ENCODE assay signal across 15 mouse cellular contexts in the genomic region with DNA sequence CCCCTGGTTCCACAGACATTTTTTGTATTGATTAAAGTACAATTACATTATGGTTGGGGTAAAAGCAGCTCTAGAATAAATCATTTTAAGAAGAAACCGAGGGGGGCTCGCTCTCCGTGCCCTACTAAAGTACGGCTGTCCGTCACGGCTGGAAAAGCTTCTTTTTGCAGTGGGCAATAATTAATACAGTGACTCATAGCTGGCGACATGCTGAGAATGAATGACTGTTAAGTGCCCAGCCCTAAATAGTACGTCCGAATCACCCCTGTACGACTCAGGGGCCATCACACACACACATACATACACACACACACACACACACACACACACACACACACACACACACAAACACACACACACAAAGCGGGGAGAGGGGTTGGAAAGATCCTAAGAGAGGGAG.
"Had no signal": no experiment of that assay in that cellular context is flagged by ENCODE, and none has a peak within 500 bp of the region (broad histone marks: within the 10 kb centered on the region; RNA-seq: fewer than 3 reads in every experiment).

No protein-coding gene starts in this region.

- H3K9ac ChIP-seq: limb, embryonic 13.5 days; liver, embryonic 15.5 days had no signal

- ATAC-seq: lung, postnatal 0 days; midbrain, embryonic 16.5 days had no signal

- H3K27me3 ChIP-seq: limb, embryonic 13.5 days; liver, embryonic 15.5 days; megakaryocyte, embryonic 14.5 days had no signal

- H3K27ac ChIP-seq: layer of hippocampus, adult 2 months; limb, embryonic 13.5 days; liver, embryonic 15.5 days had no signal

- H3K4me1 ChIP-seq: liver, embryonic 15.5 days had no signal

- H3K4me3 ChIP-seq: layer of hippocampus, adult 2 months; limb, embryonic 13.5 days; liver, embryonic 15.5 days had no signal

- H3K4me2 ChIP-seq: limb, embryonic 13.5 days; liver, embryonic 11.5 days; liver, embryonic 15.5 days; midbrain, embryonic 11.5 days had no signal

- DNase-seq: kidney, adult 8-10 months; kidney, postnatal 36 days; left cerebral cortex, postnatal 4 days; lung, adult 2 months; lung, postnatal 4 days; right cerebral cortex, postnatal 25 days; thymus, postnatal 4 days had no signal

- H3K9me3 ChIP-seq: limb, embryonic 13.5 days; liver, embryonic 15.5 days had no signal
